Mouse (Mus musculus) E14TG2a.4 (cell line): Measurements from ENCODE around the gene Sgcd.
"Not testable (repeated sequence)": the region's sequence is repeated elsewhere in the genome, so short reads cannot be mapped to it uniquely, and the experiment has no call there.

Experiments
- H3K27me3 ChIP-seq: 2 replicates; pipeline ENCODE4 v1.6.1; 2014; ENCODE audit warnings: low read length, control low read depth; ENCODE audit not compliant: insufficient read depth
- H3K36me3 ChIP-seq: 2 replicates; pipeline ENCODE4 v1.6.1; 2014; ENCODE audit warnings: low read length, control low read depth; ENCODE audit not compliant: insufficient read depth
- H3K4me1 ChIP-seq: replicated peaks from 2 replicates; pipeline ENCODE4 v1.6.1; 2014; ENCODE audit warnings: low read depth, low read length, control low read depth
- H3K4me3 ChIP-seq: replicated peaks from 2 replicates; pipeline ENCODE4 v1.5.1; 2014; ENCODE audit warnings: mild to moderate bottlenecking, low read length
- H3K9me3 ChIP-seq: 2 replicates; pipeline ENCODE4 v1.6.1; 2014; ENCODE audit warnings: low read length, control low read depth
- CTCF ChIP-seq: conservative IDR thresholded peaks from 2 replicates; pipeline ENCODE4 v1.5.1; 2014; ENCODE audit warnings: low read length
- NANOG ChIP-seq: IDR thresholded peaks from 2 replicates; pipeline ENCODE4 v1.6.1; 2014; ENCODE audit warnings: borderline replicate concordance, low read length, mixed read lengths
- POU5F1 ChIP-seq: IDR thresholded peaks from 2 replicates; pipeline ENCODE4 v1.6.1; 2014; ENCODE audit warnings: low read length, borderline replicate concordance

Sgcd gene

DNA sequence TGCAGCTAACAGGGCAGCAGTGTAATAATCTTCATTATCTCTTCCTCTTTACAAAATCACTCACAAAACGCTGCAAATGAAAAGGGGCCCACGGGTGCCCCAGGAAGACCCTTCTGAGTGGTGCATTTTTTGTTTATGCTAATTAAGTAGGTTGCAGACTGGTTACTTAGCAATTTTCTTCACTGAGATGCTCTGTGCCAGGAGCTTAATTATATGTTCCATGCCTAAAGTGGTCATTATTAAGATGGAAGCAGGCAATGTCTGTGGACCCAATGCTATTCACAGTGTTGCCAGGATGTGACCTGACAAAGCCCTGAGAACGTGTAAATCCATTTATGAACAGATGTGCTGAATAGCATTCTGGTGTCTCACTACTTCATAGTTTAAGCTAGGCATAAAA, 529.6 kb downstream of the Sgcd start:
- TF ChIP-seq CTCF = no peak
- TF ChIP-seq NANOG = no peak
- TF ChIP-seq POU5F1 = no peak
- Histone ChIP-seq H3K4me1 (no peaks in the 10 kb centered on the region), H3K27me3 (no peaks in the 10 kb centered on the region), H3K9me3 (no peaks in the 10 kb centered on the region), H3K36me3 (no peaks in the 10 kb centered on the region), H3K4me3 (no peak overlapping the region)

DNA sequence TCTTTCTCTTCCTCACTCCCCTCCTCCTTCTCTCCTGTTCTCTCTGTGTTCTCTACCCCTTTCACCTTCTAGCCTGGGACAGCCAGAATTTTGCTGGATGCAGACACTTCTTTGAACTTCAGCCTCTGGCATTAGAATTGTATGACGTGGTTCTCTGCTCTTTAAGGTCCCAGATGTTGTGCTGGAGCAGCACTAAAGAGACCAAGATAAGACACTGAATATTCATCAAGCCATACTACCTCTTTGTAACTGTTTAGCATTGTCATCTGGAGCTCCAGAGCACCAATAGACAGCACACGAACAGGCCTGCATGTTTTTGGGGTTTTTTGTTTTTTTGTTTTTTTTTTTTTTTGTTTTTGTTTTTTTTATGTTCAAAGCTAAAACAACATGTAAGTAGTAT, 541.0 kb downstream of the Sgcd start:
- no peak for TF ChIP-seq POU5F1
- Histone ChIP-seq H3K27me3 (no peaks in the 10 kb centered on the region), H3K4me1 (no peaks in the 10 kb centered on the region), H3K4me3 (no peak overlapping the region), H3K9me3 (no peaks in the 10 kb centered on the region), H3K36me3 (no peaks in the 10 kb centered on the region)

DNA sequence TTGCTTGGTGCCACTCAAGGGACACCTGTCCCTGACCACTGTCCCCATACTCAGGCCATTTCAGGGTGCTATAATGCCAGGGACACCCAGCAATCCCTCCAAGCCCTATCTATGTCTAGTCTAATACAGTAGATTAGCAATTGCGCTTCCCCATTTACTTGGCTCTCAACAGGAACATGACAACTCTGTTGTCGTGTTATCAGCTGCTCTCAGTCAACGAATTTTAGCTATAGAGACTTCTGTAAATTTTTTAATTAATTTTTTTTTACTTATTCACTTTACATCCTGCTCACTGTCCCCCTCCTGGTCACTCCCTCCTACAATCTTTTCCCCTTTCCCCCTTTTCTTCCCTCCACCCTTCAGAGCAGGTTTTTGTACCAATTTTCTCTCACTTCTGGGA, 542.4 kb downstream of the Sgcd start:
- no peak overlapping the region for H3K4me3 ChIP-seq
- no peaks in the 10 kb centered on the region for H3K27me3 ChIP-seq
- no peak for TF ChIP-seq NANOG
- no peak for TF ChIP-seq CTCF
- TF ChIP-seq POU5F1 = no peak
- H3K9me3 ChIP-seq = no peaks in the 10 kb centered on the region
- H3K36me3 ChIP-seq = no peaks in the 10 kb centered on the region
- no peaks in the 10 kb centered on the region for H3K4me1 ChIP-seq

DNA sequence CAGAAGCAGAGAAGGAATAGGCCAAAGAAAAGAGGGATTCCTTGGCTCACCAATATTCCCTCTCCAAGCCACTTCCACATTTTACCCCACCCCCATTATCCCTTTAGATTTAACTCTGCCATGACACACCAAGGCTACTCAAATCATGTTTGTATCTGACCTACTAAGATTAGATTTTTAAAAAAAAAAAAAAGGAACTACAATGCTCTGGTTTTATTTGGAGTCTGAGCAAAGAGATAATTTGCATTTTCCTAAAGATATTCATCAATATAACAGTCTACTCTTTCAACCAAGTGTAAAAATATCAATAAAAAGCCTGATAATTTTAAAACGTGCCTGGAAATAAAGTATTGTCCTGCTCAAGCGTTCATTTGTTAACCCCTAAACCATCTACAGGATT, 543.1 kb downstream of the Sgcd start:
- Histone ChIP-seq H3K4me1 (no peaks in the 10 kb centered on the region), H3K36me3 (no peaks in the 10 kb centered on the region), H3K4me3 (no peak overlapping the region), H3K27me3 (no peaks in the 10 kb centered on the region), H3K9me3 (no peaks in the 10 kb centered on the region)
- no peak for TF ChIP-seq CTCF
- TF ChIP-seq NANOG = no peak
- TF ChIP-seq POU5F1 = no peak

DNA sequence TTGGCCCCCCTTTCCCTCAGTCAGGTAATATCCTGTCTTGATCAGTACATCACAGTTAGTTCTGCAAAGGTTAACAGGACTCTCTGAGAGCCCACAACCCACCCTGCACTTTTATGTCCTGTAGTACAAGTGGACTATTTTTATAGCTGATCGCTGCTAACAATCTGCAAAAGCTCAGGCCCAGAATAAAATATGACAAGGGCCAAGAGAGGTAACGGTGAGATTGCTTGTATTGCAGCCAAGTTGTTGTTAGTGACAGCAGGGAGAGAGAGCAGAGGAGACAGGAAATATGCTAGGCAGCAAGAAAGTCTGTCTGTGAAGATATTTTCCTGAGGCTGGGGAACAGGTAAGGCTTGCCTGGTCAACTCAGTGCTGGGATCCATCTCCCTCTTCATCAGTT, 546.5 kb downstream of the Sgcd start:
- H3K36me3 ChIP-seq = no peaks in the 10 kb centered on the region
- no peaks in the 10 kb centered on the region for H3K9me3 ChIP-seq
- no peaks in the 10 kb centered on the region for H3K4me1 ChIP-seq
- H3K27me3 ChIP-seq = no peaks in the 10 kb centered on the region
- H3K4me3 ChIP-seq = no peak overlapping the region
- TF ChIP-seq CTCF (no peak), POU5F1 (no peak), NANOG (no peak)

DNA sequence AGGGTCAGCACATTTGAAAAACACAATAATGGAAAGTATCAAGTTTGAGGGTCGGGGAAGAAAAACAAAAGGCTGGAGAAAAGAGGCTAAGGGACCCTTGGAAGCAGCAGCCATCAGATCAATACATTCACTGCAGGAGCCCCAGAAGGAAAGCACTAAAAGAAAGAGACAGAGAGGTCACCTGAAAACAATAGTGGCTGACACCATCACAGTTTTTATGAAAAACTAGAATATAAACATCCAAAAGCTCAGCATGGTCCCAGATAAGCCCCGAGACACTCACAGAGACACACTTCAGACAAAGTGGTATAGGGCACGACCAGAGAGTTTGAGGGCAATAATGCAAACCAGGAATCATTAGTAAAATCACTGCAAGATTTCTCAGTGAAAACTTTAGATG, 589.2 kb downstream of the Sgcd start:
- no peaks in the 10 kb centered on the region for H3K27me3 ChIP-seq
- H3K4me1 ChIP-seq = no peaks in the 10 kb centered on the region
- H3K9me3 ChIP-seq = no peaks in the 10 kb centered on the region
- TF ChIP-seq CTCF = no peak
- no peak for TF ChIP-seq POU5F1
- no peak for TF ChIP-seq NANOG
- no peaks in the 10 kb centered on the region for H3K36me3 ChIP-seq
- no peak overlapping the region for H3K4me3 ChIP-seq

DNA sequence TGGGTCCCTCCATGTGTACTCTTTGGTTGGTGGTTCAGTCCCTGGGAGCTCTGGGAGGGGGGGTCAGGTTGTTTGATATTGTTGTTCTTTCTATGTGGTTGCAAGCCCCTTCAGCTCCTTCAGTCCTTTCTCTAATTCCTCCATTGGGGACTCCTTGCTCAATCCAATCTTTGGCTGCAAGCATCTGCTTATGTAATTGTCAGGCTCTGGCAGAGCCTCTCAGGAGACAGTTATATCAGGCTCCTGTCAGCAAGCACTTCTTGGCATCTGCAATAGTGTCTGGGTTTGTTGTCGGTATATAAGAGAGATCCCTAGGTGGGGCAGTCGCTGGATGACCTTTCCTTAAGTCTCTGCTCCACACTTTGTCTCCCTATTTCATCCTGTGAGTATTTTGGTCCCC, 598.0 kb downstream of the Sgcd start:
- not testable (repeated sequence) for H3K27me3 ChIP-seq, H3K4me1 ChIP-seq, H3K4me3 ChIP-seq, H3K36me3 ChIP-seq, H3K9me3 ChIP-seq

DNA sequence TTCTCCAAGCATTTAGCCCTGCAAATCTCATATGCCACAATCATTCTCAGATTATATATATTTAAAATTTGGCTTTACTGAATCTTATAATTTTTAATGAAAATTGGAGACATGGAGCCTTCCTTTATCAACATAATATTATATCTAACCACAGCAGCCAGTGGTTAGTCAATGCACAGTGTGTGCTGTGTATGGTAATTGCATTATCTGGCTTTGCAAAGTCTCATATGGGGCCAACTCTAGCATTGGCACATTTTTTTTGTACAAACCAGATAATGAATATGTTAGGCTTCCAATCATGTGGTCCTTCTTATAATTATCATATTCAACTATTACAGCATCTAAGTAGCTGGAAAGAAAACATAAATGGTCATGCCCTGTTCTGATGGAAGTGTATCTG, 599.4 kb downstream of the Sgcd start:
- no peaks in the 10 kb centered on the region for H3K36me3 ChIP-seq
- H3K9me3 ChIP-seq = no peaks in the 10 kb centered on the region
- no peak overlapping the region for H3K4me3 ChIP-seq
- no peaks in the 10 kb centered on the region for H3K27me3 ChIP-seq
- TF ChIP-seq POU5F1 (no peak), NANOG (no peak), CTCF (no peak)
- H3K4me1 ChIP-seq = no peaks in the 10 kb centered on the region

DNA sequence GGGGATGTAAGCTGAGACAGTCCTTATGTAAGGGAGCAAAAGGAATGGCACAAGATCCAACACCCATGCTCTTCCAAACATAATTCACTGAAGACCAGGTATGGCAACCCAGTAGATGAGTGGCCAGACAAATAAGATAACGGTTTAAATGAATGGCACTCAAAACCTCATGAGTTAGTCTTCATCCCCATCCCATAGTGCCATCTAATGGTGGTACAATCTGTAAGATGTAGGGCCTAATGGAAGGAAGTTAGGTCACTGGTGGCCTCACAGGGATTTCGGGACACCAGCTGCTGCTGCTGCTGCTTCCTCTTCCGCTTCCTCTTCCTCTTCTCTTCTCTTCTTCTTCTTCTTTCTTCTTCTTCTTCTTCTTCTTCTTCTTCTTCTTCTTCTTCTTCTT, 601.0 kb downstream of the Sgcd start:
- Histone ChIP-seq H3K27me3 (no peaks in the 10 kb centered on the region), H3K4me1 (no peaks in the 10 kb centered on the region), H3K9me3 (no peaks in the 10 kb centered on the region), H3K36me3 (no peaks in the 10 kb centered on the region), H3K4me3 (no peak overlapping the region)
- TF ChIP-seq CTCF (no peak), POU5F1 (no peak), NANOG (no peak)

DNA sequence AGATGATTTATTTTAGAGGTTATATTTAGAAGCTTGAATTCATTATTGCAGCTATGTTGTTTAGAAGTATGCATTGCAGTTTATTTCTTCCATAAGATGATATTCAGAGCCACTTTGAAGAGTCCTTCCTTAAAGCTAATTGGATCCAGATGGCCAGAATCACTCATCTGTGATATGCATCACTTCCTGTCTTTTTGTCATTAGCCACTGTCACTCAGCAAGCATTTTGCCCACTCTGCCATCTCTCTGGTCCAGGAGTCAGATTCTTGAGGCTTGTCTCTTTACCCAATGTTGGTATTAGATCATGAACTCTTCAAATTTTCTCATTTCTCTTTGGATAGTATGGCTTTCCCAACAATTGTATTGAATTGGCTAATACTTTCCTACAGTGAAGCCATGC, 602.6 kb downstream of the Sgcd start:
- H3K27me3 ChIP-seq = no peaks in the 10 kb centered on the region
- no peak for TF ChIP-seq POU5F1
- no peak for TF ChIP-seq NANOG
- TF ChIP-seq CTCF = no peak
- no peak overlapping the region for H3K4me3 ChIP-seq
- no peaks in the 10 kb centered on the region for H3K9me3 ChIP-seq
- H3K36me3 ChIP-seq = no peaks in the 10 kb centered on the region
- H3K4me1 ChIP-seq = no peaks in the 10 kb centered on the region
